Mouse (Mus musculus) left cerebral cortex, postnatal 25 days (tissue): ENCODE results near the gene Hoxa2. TPM values are rescaled to one million over a fixed set of nuclear protein-coding genes. Genes with fewer than 3 reads are reported as not detected.

ENCODE experiments used
- total RNA-seq, 2 experiments: library from RNA; stranded (reverse); gene quantifications; 2 replicates each; pipeline ENCODE4 v1.2.3; 2021

Hoxa2 gene
- total RNA-seq, 2 experiments from 2014 or later: not detected

Other genes starting within 250 kb of the Hoxa2 start
- 10 to 100 TPM in 1 of 2 experiments, 1 to 10 TPM in 1; 9.1 to 10.8 TPM for gene Skap2, start 152.3 kb downstream of the Hoxa2 start, total RNA-seq
- not detected for gene Hoxa1, start 6.5 kb downstream of the Hoxa2 start, total RNA-seq
- not detected for gene 5730596B20Rik, start 12.7 kb upstream of the Hoxa2 start, total RNA-seq
- not detected for gene Hoxa4, start 26.9 kb upstream of the Hoxa2 start, total RNA-seq
- not detected for gene Hoxa5, start 39.8 kb upstream of the Hoxa2 start, total RNA-seq
- not detected for gene Hoxa6, start 43.9 kb upstream of the Hoxa2 start, total RNA-seq
- not detected for gene Hoxa3, start 48.5 kb upstream of the Hoxa2 start, total RNA-seq
- not detected for gene Gm28308, start 48.5 kb upstream of the Hoxa2 start, total RNA-seq
- not detected for gene Hoxa7, start 57.0 kb upstream of the Hoxa2 start, total RNA-seq
- not detected for gene Hoxa9, start 66.3 kb upstream of the Hoxa2 start, total RNA-seq
- not detected for gene Hoxa10, start 76.0 kb upstream of the Hoxa2 start, total RNA-seq
- not detected for gene Hoxa11, start 81.0 kb upstream of the Hoxa2 start, total RNA-seq
- gene Hoxa13, start 96.0 kb upstream of the Hoxa2 start, total RNA-seq: not detected
- not detected for gene Evx1, start 148.7 kb upstream of the Hoxa2 start, total RNA-seq